Mouse (Mus musculus) stomach, embryonic 15.5 days (tissue): ENCODE measurements around the gene Hs6st1. TPM values are rescaled to one million over a fixed set of nuclear protein-coding genes. Genes with fewer than 3 reads are reported as not detected.

Experiments
- ATAC-seq: fragments of 200-750 bp; cut with Nextera tagmentation; 2 replicates; pipeline ENCODE4 v1.8.0; 2017; ENCODE audit warnings: low read depth, moderate number of reproducible peaks, moderate TSS enrichment; ENCODE audit not compliant: insufficient read depth, low FRiP score
- H3K27ac ChIP-seq: fragments of 300-500 bp; sonication (generic); 2 replicates; pipeline ENCODE4 v1.5.1; 2015; ENCODE audit warnings: mild to moderate bottlenecking, inconsistent platforms
- H3K27me3 ChIP-seq: fragments of 300-500 bp; sonication (generic); replicated peaks from 2 replicates; pipeline ENCODE4 v1.6.1; 2015; ENCODE audit warnings: inconsistent platforms
- H3K36me3 ChIP-seq: fragments of 300-500 bp; sonication (generic); 2 replicates; pipeline ENCODE4 v1.6.1; 2015; ENCODE audit warnings: inconsistent platforms
- H3K4me1 ChIP-seq: fragments of 300-500 bp; sonication (generic); 2 replicates; pipeline ENCODE4 v1.6.1; 2015; ENCODE audit warnings: inconsistent platforms
- H3K4me2 ChIP-seq: fragments of 300-500 bp; sonication (generic); 2 replicates; pipeline ENCODE4 v1.6.1; 2015; ENCODE audit warnings: mild to moderate bottlenecking, inconsistent platforms
- H3K4me3 ChIP-seq: fragments of 300-500 bp; sonication (generic); replicated peaks from 2 replicates; pipeline ENCODE4 v1.5.1; 2015; ENCODE audit warnings: inconsistent platforms
- H3K9ac ChIP-seq: fragments of 300-500 bp; sonication (generic); 2 replicates; pipeline ENCODE4 v1.6.1; 2015; ENCODE audit warnings: inconsistent platforms
- H3K9me3 ChIP-seq: fragments of 300-500 bp; sonication (generic); 2 replicates; pipeline ENCODE4 v1.6.1; 2016; ENCODE audit warnings: inconsistent platforms
- WGBS: fragments of 180-500 bp; shearing (Covaris S2); methylation state at CpG from one replicate; pipeline ENCODE4 v1.1.7; 2015; 5-methylcytosine and 5-hydroxymethylcytosine counted together
- microRNA-seq: library from miRNA; unstranded; fragments of <30 nt; microRNA quantifications from one replicate; pipeline ENCODE4, GENCODE M21; 2016
- polyA plus RNA-seq: library from polyadenylated mRNA; unstranded; fragments of >200 nt; fragmentation: Nextera tagmentation; extraction: Ambion mirVana; gene quantifications from 2 replicates; pipeline ENCODE4 v1.2.1, GENCODE M21; 2015

Gene Hs6st1
- polyA plus RNA-seq, 1 experiment from 2014 or later, result 13.0 TPM

- WGBS, result 69% methylated on average over 3 of the region's 3 CpGs
- no peak for ATAC-seq
Observed at GRCm38 (mm10) chr1:36133647-36134046, 65.4 kb downstream of the Hs6st1 start.

GRCm38 (mm10) chr1:36134584-36134983 is 66.4 kb downstream of the Hs6st1 start:
- Histone ChIP-seq H3K4me2 (no peak overlapping the region), H3K4me3 (no peak overlapping the region), H3K27ac (no peak overlapping the region), H3K36me3 (no peaks in the 10 kb centered on the region), H3K9me3 (no peaks in the 10 kb centered on the region), H3K9ac (no peak overlapping the region), H3K27me3 (no peaks in the 10 kb centered on the region), H3K4me1 (0 out of 2 replicates have a peak, but pooled peaks cover 5% of the 10 kb centered on the region)
- WGBS, result 2% methylated on average over 3 of the region's 3 CpGs
- ATAC-seq, result no peak

More at GRCm38 (mm10) chr1:36133647-36134046, 65.4 kb downstream of the Hs6st1 start:
- H3K27ac ChIP-seq, result no peak overlapping the region
- no peaks in the 10 kb centered on the region for H3K9me3 ChIP-seq
- H3K4me2 ChIP-seq, result no peak overlapping the region
- H3K27me3 ChIP-seq, result no peaks in the 10 kb centered on the region
- 0 out of 2 replicates have a peak, but pooled peaks cover 5% of the 10 kb centered on the region for H3K4me1 ChIP-seq
- H3K9ac ChIP-seq, result no peak overlapping the region
- H3K4me3 ChIP-seq, result no peak overlapping the region
- no peaks in the 10 kb centered on the region for H3K36me3 ChIP-seq

GRCm38 (mm10) chr1:36140311-36140710 is 72.1 kb downstream of the Hs6st1 start:
- H3K9ac ChIP-seq, result no peak overlapping the region
- no peaks in the 10 kb centered on the region for H3K9me3 ChIP-seq
- no peak overlapping the region for H3K4me2 ChIP-seq
- 93% methylated on average over 15 of the region's 15 CpGs for WGBS
- peaks cover 15% of the 10 kb centered on the region for H3K36me3 ChIP-seq
- no peak overlapping the region for H3K27ac ChIP-seq
- H3K4me3 ChIP-seq, result no peak overlapping the region
- no peaks in the 10 kb centered on the region for H3K27me3 ChIP-seq
- no peak for ATAC-seq
- no peaks in the 10 kb centered on the region for H3K4me1 ChIP-seq

DNA sequence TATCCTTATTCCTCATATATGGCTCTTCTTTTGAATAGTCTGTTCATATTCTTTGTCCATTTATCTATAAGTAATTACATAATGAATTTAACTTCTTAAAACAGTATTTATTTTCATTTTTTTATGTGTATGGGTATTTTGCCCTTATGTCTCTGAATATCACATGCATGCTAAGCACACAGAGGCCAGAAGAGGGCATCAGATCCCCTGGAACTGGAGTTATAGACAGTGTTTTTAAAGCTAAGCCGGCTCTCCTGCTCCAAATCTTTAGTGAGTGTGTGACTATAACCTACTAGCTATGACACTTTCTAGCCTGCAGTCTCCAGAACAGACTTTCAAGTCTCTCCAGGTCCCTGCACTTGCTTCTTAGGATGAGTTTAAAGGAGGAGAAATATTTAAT is 76.8 kb downstream of the Hs6st1 start:
- Histone ChIP-seq H3K27me3 (no peaks in the 10 kb centered on the region), H3K36me3 (peaks cover 30% of the 10 kb centered on the region), H3K4me1 (no peaks in the 10 kb centered on the region), H3K4me2 (no peak overlapping the region), H3K9ac (no peak overlapping the region), H3K4me3 (no peak overlapping the region), H3K27ac (no peak overlapping the region), H3K9me3 (no peaks in the 10 kb centered on the region)
- 19% methylated on average over 1 of the region's 1 CpGs for WGBS
- ATAC-seq, result no peak

- H3K4me1 ChIP-seq, result no peaks in the 10 kb centered on the region
- no peak overlapping the region for H3K27ac ChIP-seq
- 62% methylated on average over 2 of the region's 2 CpGs for WGBS
- H3K9ac ChIP-seq, result no peak overlapping the region
- no peak overlapping the region for H3K4me3 ChIP-seq
- ATAC-seq, result no peak
- no peak overlapping the region for H3K4me2 ChIP-seq
- H3K9me3 ChIP-seq, result no peaks in the 10 kb centered on the region
- H3K36me3 ChIP-seq, result peaks cover 35% of the 10 kb centered on the region
- no peaks in the 10 kb centered on the region for H3K27me3 ChIP-seq
Observed at GRCm38 (mm10) chr1:36148809-36149208, 80.6 kb downstream of the Hs6st1 start.

DNA sequence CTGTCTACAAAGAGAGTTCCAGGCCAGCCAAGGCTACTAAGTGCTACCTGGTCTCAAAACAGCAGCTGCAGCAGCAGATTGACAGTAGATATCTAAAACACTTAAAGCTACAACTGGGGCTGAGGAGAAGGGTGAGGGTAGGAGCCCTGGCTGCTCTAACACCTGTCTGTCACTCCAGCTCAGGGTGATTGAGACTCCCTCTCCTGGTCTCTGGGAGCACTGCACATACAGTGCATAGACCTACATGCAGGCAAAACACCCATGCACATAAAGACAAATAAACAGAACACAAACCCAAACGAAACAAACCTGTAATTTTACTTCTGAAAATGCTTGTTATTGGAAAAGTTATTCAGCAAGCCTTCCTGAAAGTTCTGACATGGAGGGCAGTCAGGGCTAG is 81.2 kb downstream of the Hs6st1 start:
- H3K36me3 ChIP-seq, result peaks cover 30% of the 10 kb centered on the region

More for the DNA sequence above, 81.2 kb downstream of the Hs6st1 start:
- no peak for ATAC-seq
- Histone ChIP-seq H3K4me3 (no peak overlapping the region), H3K4me2 (no peak overlapping the region), H3K4me1 (no peaks in the 10 kb centered on the region), H3K27me3 (no peaks in the 10 kb centered on the region), H3K27ac (no peak overlapping the region), H3K9me3 (no peaks in the 10 kb centered on the region), H3K9ac (no peak overlapping the region)
- 67% methylated on average over 1 of the region's 1 CpGs for WGBS

Small RNA genes lying within 50 kb of the gene (microRNA-seq; reads per million reads assigned to microRNA genes)
- 0.77 reads per million for gene Mir6897

Other genes with a start within 250 kb of the Hs6st1 start
- 52.8 and 60.3 TPM in 2 replicates for gene Uggt1, start 176.3 kb downstream of the Hs6st1 start, polyA plus RNA-seq
- 15.6 and 18.7 TPM in 2 replicates for gene Neurl3, start 206.3 kb downstream of the Hs6st1 start, polyA plus RNA-seq
- 3.5 and 4.7 TPM in 2 replicates for gene Arid5a, start 239.3 kb downstream of the Hs6st1 start, polyA plus RNA-seq